In genomic region chr1:157048201-157048923, GRCm38 (mm10) we compare ENCODE assay signal across 8 mouse cellular contexts.
A peak's percentile ranks its signal among the peaks of the same experiment; 100 is the strongest.
DNase-seq lines count a peak whose midpoint lies in the region; ATAC-seq and TF ChIP-seq lines count a peak whose summit lies in the region.

No protein-coding gene starts in this region.

- H3K9ac ChIP-seq in lung, postnatal 0 days (replicated peaks; ENCODE audit: low read depth), result no peak overlapping the region
- 0 out of 2 replicates have a peak overlapping the region, but pooled peaks have one; percentile 11 for H3K9ac ChIP-seq in embryonic facial prominence, embryonic 13.5 days
- no peak overlapping the region for H3K9ac ChIP-seq in limb, embryonic 14.5 days (ENCODE audit: low read depth, low read length, severe bottlenecking)

- DNase-seq in lung, postnatal 36 days, result peak; percentile 31
- no peak for DNase-seq in lung, postnatal 0 days (ENCODE audit: low spot score)
- DNase-seq in limb, embryonic 14.5 days (ENCODE audit: low spot score), result peak; percentile 65
- peak; percentile 61 to 73 for DNase-seq in spleen, postnatal 4 days (ENCODE audit: low spot score in 2 of 2)
- no peak for DNase-seq in right cerebral cortex, adult 18-20 months
- DNase-seq in adrenal gland, adult (ENCODE audit: inconsistent age in 2 of 2, low spot score in 1 of 2), result no peak
- DNase-seq in heart, postnatal 36 days, result no peak

- 43% methylated on average over 11 of the region's 11 CpGs for whole genome bisulfite sequencing in lung, postnatal 0 days
- 10% methylated on average over 11 of the region's 11 CpGs for WGBS in embryonic facial prominence, embryonic 13.5 days
- 14% methylated on average over 11 of the region's 11 CpGs for WGBS in limb, embryonic 14.5 days

- no peak for TF ChIP-seq POLR2A in limb, embryonic 14.5 days (IDR thresholded peaks at IDR 0.05; ENCODE audit: borderline replicate concordance, extremely low read depth, insufficient read depth, insufficient read length)

- no peak overlapping the region for H3K4me2 ChIP-seq in lung, postnatal 0 days (replicated peaks; ENCODE audit: low read depth, low read length)
- H3K4me2 ChIP-seq in embryonic facial prominence, embryonic 13.5 days, result peak overlapping the region; percentile 28
- no peak overlapping the region for H3K4me2 ChIP-seq in limb, embryonic 14.5 days (replicated peaks; ENCODE audit: low read depth, low read length, severe bottlenecking)

- H3K4me3 ChIP-seq in lung, postnatal 0 days (ENCODE audit: low read depth, low read length), result no peak overlapping the region
- no peak overlapping the region for H3K4me3 ChIP-seq in embryonic facial prominence, embryonic 13.5 days
- no peak overlapping the region for H3K4me3 ChIP-seq in limb, embryonic 14.5 days (replicated peaks; ENCODE audit: low read length)

- no peak for ATAC-seq in lung, postnatal 0 days
- ATAC-seq in embryonic facial prominence, embryonic 13.5 days (ENCODE audit: insufficient number of reproducible peaks, insufficient read depth, low FRiP score, low TSS enrichment, low read depth), result 0 out of 2 replicates have a peak, but pooled peaks have one; percentile 57
- ATAC-seq in limb, embryonic 14.5 days (ENCODE audit: low FRiP score, low read depth), result peak; percentile 73

- no peaks in the 10 kb centered on the region for H3K9me3 ChIP-seq in lung, postnatal 0 days (ENCODE audit: low read length)
- H3K9me3 ChIP-seq in embryonic facial prominence, embryonic 13.5 days, result no peaks in the 10 kb centered on the region
- no peaks in the 10 kb centered on the region for H3K9me3 ChIP-seq in limb, embryonic 14.5 days (ENCODE audit: control insufficient read depth, low read length)

- intact Hi-C loops in heart, postnatal 36 days (cut with DNase I), result no loop called here

- peaks cover 7% of the 10 kb centered on the region; the same call in 1 of the 2 replicates for H3K4me1 ChIP-seq in lung, postnatal 0 days (ENCODE audit: insufficient read depth, low read depth, low read length)
- H3K4me1 ChIP-seq in embryonic facial prominence, embryonic 13.5 days, result peaks cover 21% of the 10 kb centered on the region
- H3K4me1 ChIP-seq in limb, embryonic 14.5 days (ENCODE audit: control insufficient read depth, insufficient read depth, low read length), result peaks cover 26% of the 10 kb centered on the region

- TF ChIP-seq EP300 in lung, postnatal 0 days (IDR thresholded peaks at IDR 0.05), result no peak

- no peaks in the 10 kb centered on the region for H3K27me3 ChIP-seq in lung, postnatal 0 days (replicated peaks; ENCODE audit: insufficient read depth, low read length)
- no peaks in the 10 kb centered on the region for H3K27me3 ChIP-seq in embryonic facial prominence, embryonic 13.5 days
- no peaks in the 10 kb centered on the region for H3K27me3 ChIP-seq in limb, embryonic 14.5 days (ENCODE audit: control insufficient read depth, insufficient read depth, low read length)

- TF ChIP-seq CTCF in lung, postnatal 0 days (IDR thresholded peaks at IDR 0.05), result no peak

- no peaks in the 10 kb centered on the region for H3K36me3 ChIP-seq in lung, postnatal 0 days (ENCODE audit: insufficient read depth, low read length)
- no peaks in the 10 kb centered on the region for H3K36me3 ChIP-seq in embryonic facial prominence, embryonic 13.5 days
- no peaks in the 10 kb centered on the region for H3K36me3 ChIP-seq in limb, embryonic 14.5 days (ENCODE audit: control insufficient read depth, insufficient read depth, low read length)

- H3K27ac ChIP-seq in lung, postnatal 0 days (ENCODE audit: low read length), result no peak overlapping the region
- H3K27ac ChIP-seq in embryonic facial prominence, embryonic 13.5 days, result peak overlapping the region; percentile 51
- peak overlapping the region; percentile 63 for H3K27ac ChIP-seq in limb, embryonic 14.5 days (replicated peaks; ENCODE audit: low read depth, low read length)

Comparison
In these comparisons a context has a peak if more than half of its experiments do, and no peak if none do; other contexts are left out.
1. DNase-seq: peak in lung, postnatal 36 days (single experiment), limb, embryonic 14.5 days (single experiment) and spleen, postnatal 4 days (2 of 2); none in lung, postnatal 0 days (single experiment), right cerebral cortex, adult 18-20 months (single experiment), adrenal gland, adult (0 of 2) and heart, postnatal 36 days (0 of 2).